Mouse (Mus musculus) stomach, postnatal 0 days (tissue): ENCODE results near the gene Syt6. TPM values are rescaled to one million over a fixed set of nuclear protein-coding genes. Genes with fewer than 3 reads are reported as not detected.

Experiments
- ATAC-seq: fragments of 200-750 bp; cut with Nextera tagmentation; 2 replicates; pipeline ENCODE4 v1.8.0; 2017; ENCODE audit not compliant: low FRiP score, low TSS enrichment
- DNase-seq: peaks from one replicate; pipeline ENCODE4 v3.0.0-alpha.2; 2016; ENCODE audit warnings: low spot score
- H3K27ac ChIP-seq: fragments of 300-500 bp; sonication (generic); replicated peaks from 2 replicates; pipeline ENCODE4 v1.5.1; 2014; ENCODE audit warnings: mild to moderate bottlenecking, control low read depth
- H3K27me3 ChIP-seq: fragments of 300-500 bp; sonication (generic); 2 replicates; pipeline ENCODE4 v1.6.1; 2014; ENCODE audit warnings: low read length; ENCODE audit not compliant: control insufficient read depth, insufficient read depth
- H3K36me3 ChIP-seq: fragments of 300-500 bp; sonication (generic); 2 replicates; pipeline ENCODE4 v1.6.1; 2014; ENCODE audit warnings: low read length, mixed read lengths; ENCODE audit not compliant: control insufficient read depth, insufficient read depth
- H3K4me1 ChIP-seq: fragments of 300-500 bp; sonication (generic); replicated peaks from 2 replicates; pipeline ENCODE4 v1.6.1; 2014; ENCODE audit warnings: antibody characterized with exemption; ENCODE audit not compliant: control insufficient read depth, insufficient read depth
- H3K4me2 ChIP-seq: fragments of 300-500 bp; sonication (generic); replicated peaks from 2 replicates; pipeline ENCODE4 v1.6.1; 2014; ENCODE audit warnings: low read depth, mild to moderate bottlenecking, control low read depth, moderate library complexity
- H3K4me3 ChIP-seq: fragments of 300-500 bp; sonication (generic); 2 replicates; pipeline ENCODE4 v1.5.1; 2014; ENCODE audit warnings: low read depth, low read length, control low read depth
- H3K9ac ChIP-seq: fragments of 300-500 bp; sonication (generic); 2 replicates; pipeline ENCODE4 v1.6.1; 2014; ENCODE audit warnings: mild to moderate bottlenecking, low read length, control low read depth, mixed read lengths
- H3K9me3 ChIP-seq: fragments of 300-500 bp; sonication (generic); 2 replicates; pipeline ENCODE4 v1.6.1; 2016; ENCODE audit warnings: low read length; ENCODE audit not compliant: control insufficient read depth
- CTCF ChIP-seq: IDR thresholded peaks from 2 replicates; pipeline ENCODE4 v1.5.1; 2016; ENCODE audit warnings: antibody characterized with exemption, low read depth, mild to moderate bottlenecking, moderate library complexity
- EP300 ChIP-seq: optimal IDR thresholded peaks from 2 replicates; pipeline ENCODE3; 2016; ENCODE audit warnings: antibody characterized with exemption
- WGBS: fragments of 180-500 bp; shearing (Covaris S2); extraction: QIAGEN DNeasy Blood & Tissue Kit; methylation state at CpG from one replicate; pipeline ENCODE4 v1.1.7; 2014; 5-methylcytosine and 5-hydroxymethylcytosine counted together
- polyA plus RNA-seq: library from polyadenylated mRNA; unstranded; fragments of >200 nt; fragmentation: Nextera tagmentation; extraction: Ambion mirVana; gene quantifications from 2 replicates; pipeline ENCODE4 v1.2.1, GENCODE M21; 2015

Gene Syt6
- polyA plus RNA-seq, 1 experiment from 2014 or later: 0.64 TPM

GRCm38 (mm10) chr3:103663385-103663784 lies 88.4 kb downstream of the Syt6 start:
- Histone ChIP-seq H3K9ac (no peak overlapping the region), H3K27ac (no peak overlapping the region), H3K9me3 (no peaks in the 10 kb centered on the region), H3K4me3 (no peak overlapping the region), H3K27me3 (no peaks in the 10 kb centered on the region), H3K4me2 (no peak overlapping the region), H3K36me3 (no peaks in the 10 kb centered on the region), H3K4me1 (no peaks in the 10 kb centered on the region)
- TF ChIP-seq EP300 (no peak), CTCF (no peak)
- 95% methylated on average over 3 of the region's 3 CpGs for WGBS
- ATAC-seq: no peak
- DNase-seq: no peak

GRCm38 (mm10) chr3:103672113-103672512 lies 97.1 kb downstream of the Syt6 start:
- no peak for ATAC-seq
- H3K4me2 ChIP-seq: no peak overlapping the region
- WGBS: 75% methylated on average over 4 of the region's 4 CpGs

GRCm38 (mm10) chr3:103672716-103673115 lies 97.7 kb downstream of the Syt6 start:
- ATAC-seq (no peak), DNase-seq (no peak)
- Histone ChIP-seq H3K4me3 (no peak overlapping the region), H3K36me3 (no peaks in the 10 kb centered on the region), H3K9ac (no peak overlapping the region), H3K27me3 (no peaks in the 10 kb centered on the region; the same call in 1 of the 2 replicates), H3K4me2 (no peak overlapping the region), H3K4me1 (no peaks in the 10 kb centered on the region), H3K27ac (no peak overlapping the region), H3K9me3 (no peaks in the 10 kb centered on the region)
- TF ChIP-seq CTCF (no peak), EP300 (no peak)
- WGBS: 14% methylated on average over 7 of the region's 7 CpGs

More at GRCm38 (mm10) chr3:103672113-103672512, 97.1 kb downstream of the Syt6 start:
- H3K27ac ChIP-seq: no peak overlapping the region
- no peak overlapping the region for H3K4me3 ChIP-seq
- no peak for DNase-seq
- H3K27me3 ChIP-seq: no peaks in the 10 kb centered on the region; the same call in 1 of the 2 replicates
- H3K9ac ChIP-seq: no peak overlapping the region
- H3K4me1 ChIP-seq: no peaks in the 10 kb centered on the region
- no peaks in the 10 kb centered on the region for H3K36me3 ChIP-seq
- no peaks in the 10 kb centered on the region for H3K9me3 ChIP-seq
- TF ChIP-seq EP300 (no peak), CTCF (no peak)

- Histone ChIP-seq H3K9me3 (no peaks in the 10 kb centered on the region), H3K4me3 (no peak overlapping the region), H3K27me3 (no peaks in the 10 kb centered on the region; the same call in 1 of the 2 replicates), H3K9ac (no peak overlapping the region), H3K27ac (no peak overlapping the region), H3K4me1 (no peaks in the 10 kb centered on the region), H3K36me3 (no peaks in the 10 kb centered on the region), H3K4me2 (no peak overlapping the region)
- 60% methylated on average over 6 of the region's 6 CpGs for WGBS
- TF ChIP-seq CTCF (no peak), EP300 (no peak)
- no peak for ATAC-seq
- DNase-seq: no peak
These were observed 103.8 kb downstream of the Syt6 start for GRCm38 (mm10) chr3:103678811-103679210.

GRCm38 (mm10) chr3:103682473-103682872 lies 107.4 kb downstream of the Syt6 start:
- WGBS: 57% methylated on average over 4 of the region's 4 CpGs
- no peak for DNase-seq

GRCm38 (mm10) chr3:103683234-103683965 lies 108.4 kb downstream of the Syt6 start:
- ATAC-seq: no peak
- Histone ChIP-seq H3K4me2 (no peak overlapping the region), H3K4me3 (no peak overlapping the region), H3K4me1 (no peaks in the 10 kb centered on the region), H3K9ac (no peak overlapping the region), H3K27ac (no peak overlapping the region), H3K9me3 (no peaks in the 10 kb centered on the region), H3K27me3 (no peaks in the 10 kb centered on the region), H3K36me3 (no peaks in the 10 kb centered on the region)
- no peak for DNase-seq
- TF ChIP-seq EP300 (no peak), CTCF (no peak)
- 8% methylated on average over 21 of the region's 21 CpGs for WGBS

More at GRCm38 (mm10) chr3:103682473-103682872, 107.4 kb downstream of the Syt6 start:
- H3K9ac ChIP-seq: no peak overlapping the region
- H3K4me2 ChIP-seq: no peak overlapping the region
- TF ChIP-seq CTCF (no peak), EP300 (no peak)
- H3K9me3 ChIP-seq: no peaks in the 10 kb centered on the region
- no peak overlapping the region for H3K27ac ChIP-seq
- no peak for ATAC-seq
- H3K27me3 ChIP-seq: no peaks in the 10 kb centered on the region
- no peaks in the 10 kb centered on the region for H3K4me1 ChIP-seq
- H3K36me3 ChIP-seq: no peaks in the 10 kb centered on the region
- no peak overlapping the region for H3K4me3 ChIP-seq
